Mouse (Mus musculus): Measurements from ENCODE around the gene Inppl1. TPM values are rescaled to one million over a fixed set of nuclear protein-coding genes. Genes with fewer than 3 reads are reported as not detected.

The Inppl1 gene
- total and polyA plus RNA-seq, 3 experiments, result 31.6 to 54.1 (median 43.2) TPM

DNA sequence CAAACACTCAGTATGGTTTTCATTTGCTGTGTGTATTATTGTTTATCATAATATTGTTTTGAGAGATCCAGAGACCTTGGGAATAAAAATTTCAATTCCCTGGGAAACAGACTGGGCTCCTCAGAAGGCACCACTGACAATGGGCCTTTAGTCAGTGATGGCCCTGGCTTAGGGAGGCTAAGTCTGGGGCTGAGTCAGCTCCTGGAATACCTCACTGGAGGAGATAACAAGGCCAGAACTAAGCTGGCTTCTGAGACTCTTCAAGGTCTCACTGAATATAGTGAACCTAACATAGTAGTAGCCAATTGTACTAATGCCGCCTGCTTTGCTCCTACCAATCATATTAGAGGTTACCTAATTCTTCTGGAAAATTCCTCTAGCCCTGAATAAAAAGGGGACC, 37.9 kb upstream of the Inppl1 start:
- H3K36me3 ChIP-seq (replicated peaks), result no peaks in the 10 kb centered on the region
- no peak overlapping the region for H3K4me3 ChIP-seq (ENCODE audit: low read depth, low read length)
- H3K9me3 ChIP-seq (replicated peaks), result no peaks in the 10 kb centered on the region
- H3K4me1 ChIP-seq (ENCODE audit: insufficient read depth, low read depth, low read length), result no peaks in the 10 kb centered on the region; the same call in 1 of the 2 replicates
- DNase-seq (ENCODE audit: low spot score) (no peak), ATAC-seq (ENCODE audit: extremely low read depth, insufficient number of reproducible peaks, low FRiP score, poor library complexity, severe bottlenecking) (no peak)
- no peak for TF ChIP-seq TAL1 (conservative IDR thresholded peaks at IDR 0.05; ENCODE audit: low read depth, low read length)
- TF ChIP-seq CTCF (IDR thresholded peaks at IDR 0.05; ENCODE audit: low read depth, low read length), result no peak
- no peak for TF ChIP-seq GATA1 (IDR thresholded peaks at IDR 0.05; ENCODE audit: borderline replicate concordance, low read length)
- peaks cover 15% of the 10 kb centered on the region for H3K27me3 ChIP-seq (ENCODE audit: insufficient read depth, low read length)

DNA sequence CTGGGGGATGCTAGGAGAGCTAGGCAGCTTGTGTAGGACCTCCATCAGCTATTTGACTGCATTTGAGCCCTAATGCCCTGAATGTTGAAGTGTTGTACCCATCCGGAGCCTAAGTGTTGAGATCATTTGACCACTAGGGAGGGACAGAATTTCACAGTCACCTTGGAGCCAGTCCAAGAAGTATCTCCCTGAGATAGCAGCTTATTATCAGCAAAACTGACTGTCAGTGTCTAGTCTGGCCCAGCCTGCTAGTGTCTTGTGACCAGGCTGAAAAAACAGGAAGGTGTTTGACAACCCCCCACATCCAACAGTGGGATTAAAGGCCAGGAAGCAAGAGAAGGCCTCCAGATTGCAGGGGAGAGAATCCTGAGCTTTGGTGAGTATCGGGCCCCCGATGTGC, 33.3 kb upstream of the Inppl1 start:
- Histone ChIP-seq H3K27me3 (ENCODE audit: insufficient read depth, low read length) (peaks cover 25% of the 10 kb centered on the region), H3K36me3 (replicated peaks) (no peaks in the 10 kb centered on the region), H3K4me1 (ENCODE audit: insufficient read depth, low read depth, low read length) (no peaks in the 10 kb centered on the region; the same call in none of the 2 replicates), H3K9me3 (replicated peaks) (no peaks in the 10 kb centered on the region), H3K4me3 (ENCODE audit: low read depth, low read length) (no peak overlapping the region)
- ATAC-seq (ENCODE audit: extremely low read depth, insufficient number of reproducible peaks, low FRiP score, poor library complexity, severe bottlenecking) (0 out of 2 replicates have a peak, but pooled peaks have one; percentile 22), DNase-seq (ENCODE audit: low spot score) (peak; percentile 13)
- TF ChIP-seq CTCF (IDR thresholded peaks at IDR 0.05; ENCODE audit: low read depth, low read length) (no peak), TAL1 (conservative IDR thresholded peaks at IDR 0.05; ENCODE audit: low read depth, low read length) (no peak), POLR2AphosphoS5 (IDR thresholded peaks at IDR 0.05; ENCODE audit: insufficient replicate concordance, low read depth, low read length) (no peak), GATA1 (IDR thresholded peaks at IDR 0.05; ENCODE audit: borderline replicate concordance, low read length) (no peak), GATA2 (IDR thresholded peaks at IDR 0.05; ENCODE audit: borderline replicate concordance, low read depth, low read length) (no peak)

DNA sequence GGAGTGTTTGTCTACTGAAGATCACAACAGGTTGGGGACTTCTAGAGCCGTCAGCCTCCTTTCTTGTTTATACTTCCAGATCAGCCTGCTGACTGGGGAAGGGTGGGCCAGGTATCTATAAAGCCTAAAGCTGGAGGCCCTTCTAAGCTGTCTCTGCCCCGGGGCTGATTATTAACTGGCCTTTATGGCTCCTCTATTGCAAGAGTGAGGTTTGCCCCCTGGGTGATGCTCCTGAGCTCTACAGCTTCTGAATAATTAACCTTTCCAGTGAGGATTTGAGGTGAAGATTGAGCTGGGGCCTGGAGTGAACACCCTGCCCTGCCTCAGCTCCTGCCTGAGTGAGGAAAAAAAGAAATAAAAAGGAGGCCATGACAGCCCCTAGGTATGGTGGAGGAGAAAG, 32.6 kb upstream of the Inppl1 start, which contains the start of gene Folr1:
TSS of gene Folr1 (minus strand) at position 160 of the 400 bp plus-strand sequence.
- H3K9me3 ChIP-seq (replicated peaks), result no peaks in the 10 kb centered on the region
- H3K4me3 ChIP-seq (ENCODE audit: low read depth, low read length), result no peak within 1 kb of the TSS
- TF ChIP-seq GATA1 (IDR thresholded peaks at IDR 0.05; ENCODE audit: borderline replicate concordance, low read length), result no peak
- TF ChIP-seq GATA2 (IDR thresholded peaks at IDR 0.05; ENCODE audit: borderline replicate concordance, low read depth, low read length), result no peak
- TF ChIP-seq TAL1 (conservative IDR thresholded peaks at IDR 0.05; ENCODE audit: low read depth, low read length), result no peak
- TF ChIP-seq CTCF (IDR thresholded peaks at IDR 0.05; ENCODE audit: low read depth, low read length), result no peak
- no peak for TF ChIP-seq POLR2AphosphoS5 (IDR thresholded peaks at IDR 0.05; ENCODE audit: insufficient replicate concordance, low read depth, low read length)
- no peak for DNase-seq (ENCODE audit: low spot score)
- H3K36me3 ChIP-seq (replicated peaks), result no peaks in the 10 kb centered on the region
- no peak for ATAC-seq (ENCODE audit: extremely low read depth, insufficient number of reproducible peaks, low FRiP score, poor library complexity, severe bottlenecking)
- H3K4me1 ChIP-seq (ENCODE audit: insufficient read depth, low read depth, low read length), result no peaks in the 10 kb centered on the region; the same call in none of the 2 replicates
- H3K27me3 ChIP-seq (ENCODE audit: insufficient read depth, low read length), result peaks cover 24% of the 10 kb centered on the region

DNA sequence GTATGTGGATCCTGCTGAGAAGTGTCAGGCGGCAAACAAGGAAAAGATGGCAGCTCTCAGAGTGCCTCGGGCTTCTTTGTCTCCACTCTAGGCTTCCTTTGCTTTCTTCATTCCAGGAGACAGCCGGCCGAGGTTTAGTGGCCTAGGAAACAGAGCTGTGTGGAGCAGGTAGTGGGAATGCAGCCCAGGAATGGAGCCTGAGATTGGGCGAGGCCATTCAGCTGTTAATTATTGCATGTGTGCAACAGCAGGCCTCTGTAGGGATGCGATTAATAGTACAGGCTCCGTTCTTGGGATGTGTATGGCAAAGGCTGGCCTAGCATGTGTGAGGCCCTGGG, 31.1 kb upstream of the Inppl1 start:
- no peaks in the 10 kb centered on the region; the same call in none of the 2 replicates for H3K4me1 ChIP-seq (ENCODE audit: insufficient read depth, low read depth, low read length)
- H3K9me3 ChIP-seq (replicated peaks), result no peaks in the 10 kb centered on the region
- TF ChIP-seq CTCF (IDR thresholded peaks at IDR 0.05; ENCODE audit: low read depth, low read length) (no peak), POLR2AphosphoS5 (IDR thresholded peaks at IDR 0.05; ENCODE audit: insufficient replicate concordance, low read depth, low read length) (no peak), GATA2 (IDR thresholded peaks at IDR 0.05; ENCODE audit: borderline replicate concordance, low read depth, low read length) (no peak), TAL1 (conservative IDR thresholded peaks at IDR 0.05; ENCODE audit: low read depth, low read length) (no peak), GATA1 (IDR thresholded peaks at IDR 0.05; ENCODE audit: borderline replicate concordance, low read length) (no peak)
- no peak overlapping the region for H3K4me3 ChIP-seq (ENCODE audit: low read depth, low read length)
- ATAC-seq (ENCODE audit: extremely low read depth, insufficient number of reproducible peaks, low FRiP score, poor library complexity, severe bottlenecking) (no peak), DNase-seq (ENCODE audit: low spot score) (no peak)
- H3K27me3 ChIP-seq (ENCODE audit: insufficient read depth, low read length), result peaks cover 24% of the 10 kb centered on the region
- no peaks in the 10 kb centered on the region for H3K36me3 ChIP-seq (replicated peaks)

DNA sequence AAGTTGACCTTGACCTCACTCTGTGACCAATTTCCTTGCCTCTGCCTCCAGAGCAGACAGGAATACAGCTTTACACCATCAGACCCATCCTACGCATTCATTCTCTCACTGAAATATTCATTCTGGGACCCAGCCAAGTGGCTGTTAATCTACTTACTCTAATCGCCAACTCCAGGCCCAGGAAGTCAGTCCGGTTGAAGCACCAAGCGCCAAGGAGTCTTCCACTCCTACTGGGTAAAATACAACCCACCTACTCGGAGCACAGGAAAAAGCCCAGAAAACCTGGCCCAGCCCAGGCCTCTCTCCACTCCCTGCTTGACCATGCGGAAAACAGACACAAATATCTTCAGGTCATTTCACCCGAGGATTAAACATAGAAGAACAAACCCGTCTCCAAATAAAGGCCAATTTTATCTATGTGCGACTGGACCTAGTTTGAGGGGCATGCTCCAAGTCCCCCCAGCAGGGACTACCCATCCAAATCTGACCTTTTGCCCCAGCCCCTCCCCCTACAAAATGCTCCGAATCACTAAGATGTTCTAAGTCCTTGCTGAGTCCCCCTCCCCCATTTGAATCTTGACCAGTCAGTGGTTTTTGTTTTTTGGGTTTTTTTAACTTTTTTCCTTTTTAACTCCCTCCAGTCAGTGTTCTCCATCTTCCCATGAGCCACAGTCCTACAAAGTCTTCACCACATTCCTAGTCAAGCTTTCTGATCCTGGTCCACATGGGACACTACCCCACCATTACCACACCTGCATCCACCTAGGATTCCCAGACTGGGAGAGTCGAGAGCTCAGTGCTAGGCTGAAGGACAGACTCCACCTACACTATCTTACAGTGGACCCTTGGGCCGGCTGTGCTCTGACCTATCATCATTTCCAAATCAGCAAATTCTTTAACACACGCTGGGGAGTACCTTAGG, 30.5 kb upstream of the Inppl1 start:
- Histone ChIP-seq H3K4me1 (ENCODE audit: insufficient read depth, low read depth, low read length) (peaks cover 4% of the 10 kb centered on the region), H3K4me3 (ENCODE audit: low read depth, low read length) (no peak overlapping the region), H3K27me3 (ENCODE audit: insufficient read depth, low read length) (peaks cover 26% of the 10 kb centered on the region), H3K9me3 (replicated peaks) (no peaks in the 10 kb centered on the region), H3K36me3 (replicated peaks) (no peaks in the 10 kb centered on the region)
- DNase-seq (ENCODE audit: low spot score) (no peak), ATAC-seq (ENCODE audit: extremely low read depth, insufficient number of reproducible peaks, low FRiP score, poor library complexity, severe bottlenecking) (no peak)
- TF ChIP-seq CTCF (IDR thresholded peaks at IDR 0.05; ENCODE audit: low read depth, low read length) (no peak), GATA2 (IDR thresholded peaks at IDR 0.05; ENCODE audit: borderline replicate concordance, low read depth, low read length) (no peak)

DNA sequence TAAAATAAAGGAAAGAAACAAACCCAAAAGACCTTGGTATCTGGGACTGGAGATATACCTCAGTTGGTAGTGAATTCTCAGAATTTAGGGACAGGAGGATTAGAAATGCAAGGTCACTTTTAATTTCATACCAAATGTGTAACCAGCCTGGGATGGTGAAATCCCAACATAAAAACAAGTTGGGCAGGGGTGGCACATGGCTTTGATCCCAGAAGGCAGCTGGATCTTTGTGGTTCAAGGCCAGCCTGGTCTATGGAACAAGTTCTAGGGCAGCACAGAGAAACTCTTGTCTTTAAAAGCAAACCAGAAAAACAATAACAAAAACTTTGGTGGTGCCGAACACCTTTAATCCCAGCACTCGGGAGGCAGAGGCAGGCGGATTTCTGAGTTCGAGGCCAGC, 29.5 kb upstream of the Inppl1 start:
- H3K9me3 ChIP-seq (replicated peaks), result no peaks in the 10 kb centered on the region
- no peak for ATAC-seq (ENCODE audit: extremely low read depth, insufficient number of reproducible peaks, low FRiP score, poor library complexity, severe bottlenecking)
- no peak overlapping the region for H3K4me3 ChIP-seq (ENCODE audit: low read depth, low read length)
- H3K4me1 ChIP-seq (ENCODE audit: insufficient read depth, low read depth, low read length), result peaks cover 4% of the 10 kb centered on the region
- no peak for TF ChIP-seq CTCF (IDR thresholded peaks at IDR 0.05; ENCODE audit: low read depth, low read length)
- no peak for TF ChIP-seq GATA2 (IDR thresholded peaks at IDR 0.05; ENCODE audit: borderline replicate concordance, low read depth, low read length)
- no peak for TF ChIP-seq TAL1 (conservative IDR thresholded peaks at IDR 0.05; ENCODE audit: low read depth, low read length)
- TF ChIP-seq POLR2AphosphoS5 (IDR thresholded peaks at IDR 0.05; ENCODE audit: insufficient replicate concordance, low read depth, low read length), result no peak
- no peak for TF ChIP-seq GATA1 (IDR thresholded peaks at IDR 0.05; ENCODE audit: borderline replicate concordance, low read length)
- H3K36me3 ChIP-seq (replicated peaks), result no peaks in the 10 kb centered on the region
- peaks cover 24% of the 10 kb centered on the region for H3K27me3 ChIP-seq (ENCODE audit: insufficient read depth, low read length)
- DNase-seq (ENCODE audit: low spot score), result no peak

All from G1E (cell line).